Mouse (Mus musculus): Measurements from ENCODE around the gene Sort1.

DNA sequence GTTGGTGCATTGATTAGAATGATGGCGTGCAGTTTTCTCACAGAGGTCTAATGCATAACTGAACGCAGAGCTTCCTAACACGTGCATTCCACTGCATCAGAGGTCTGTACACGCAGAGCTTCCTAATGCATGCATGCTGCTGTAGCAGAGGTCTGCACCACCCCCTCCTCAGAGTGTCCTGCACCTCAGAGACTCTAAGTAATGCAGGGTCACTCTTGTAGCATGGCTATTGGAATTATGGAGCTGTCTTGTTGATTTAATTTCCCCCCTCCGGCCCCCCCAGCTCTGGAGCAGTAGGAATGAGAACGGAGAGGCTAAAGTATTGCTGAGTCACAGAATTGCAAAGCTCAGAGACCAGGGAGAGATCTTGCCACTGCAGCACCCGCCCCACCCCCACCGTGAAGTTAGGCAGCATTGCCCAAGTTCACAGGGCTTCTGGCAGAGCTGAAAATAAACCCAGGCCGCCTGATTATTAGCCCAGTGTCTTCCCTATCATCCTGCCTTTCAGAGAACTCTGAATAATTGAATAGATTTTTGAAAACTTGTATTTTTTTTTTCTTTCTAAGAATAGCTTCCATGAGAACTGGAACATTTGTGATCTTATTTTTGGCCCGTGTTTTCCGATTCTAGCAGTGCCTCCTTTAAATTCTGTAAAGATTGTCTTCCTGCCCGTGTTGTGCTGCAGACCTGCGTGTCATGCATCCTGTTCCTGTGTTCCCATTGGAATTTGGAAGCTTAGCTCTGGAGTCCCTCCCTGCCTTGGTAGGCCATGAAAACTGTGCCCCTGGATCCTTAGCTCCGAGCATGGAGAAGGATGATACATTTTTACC lies 12.6 kb downstream of the Sort1 start:
- TF ChIP-seq POLR2A (IDR thresholded peaks at IDR 0.05; ENCODE audit: borderline replicate concordance, extremely low read depth, low read depth, low read length): no peak
- TF ChIP-seq CTCF (IDR thresholded peaks at IDR 0.05; ENCODE audit: insufficient read depth, low read length): no peak

Measured in lung, adult 2 months (tissue).